Mouse (Mus musculus): ENCODE data around the gene Hspbp1.

The Hspbp1 gene

GRCm38 (mm10) chr7:4629586-4629985 lies 55.3 kb downstream of the Hspbp1 start:
- no peak for DNase-seq

- DNase-seq = no peak
Observed at GRCm38 (mm10) chr7:4625928-4626327, 58.9 kb downstream of the Hspbp1 start.

- DNase-seq = no peak
Observed at GRCm38 (mm10) chr7:4624343-4624742, 60.5 kb downstream of the Hspbp1 start.

- DNase-seq = peak; percentile 66 to 80
Observed at GRCm38 (mm10) chr7:4623544-4624189, 61.2 kb downstream of the Hspbp1 start.

- peak; percentile 56 to 72 for DNase-seq
Observed at GRCm38 (mm10) chr7:4619979-4620378, 64.9 kb downstream of the Hspbp1 start.

- DNase-seq = peak; percentile 40 to 58
Observed at GRCm38 (mm10) chr7:4613740-4614403, 71.0 kb downstream of the Hspbp1 start.

GRCm38 (mm10) chr7:4612956-4613355 lies 71.9 kb downstream of the Hspbp1 start:
- no peak for DNase-seq

GRCm38 (mm10) chr7:4612386-4612785 lies 72.5 kb downstream of the Hspbp1 start:
- DNase-seq = no peak

- no peak for DNase-seq
Observed at GRCm38 (mm10) chr7:4611921-4612341, 72.9 kb downstream of the Hspbp1 start.

- DNase-seq = no peak
Observed at GRCm38 (mm10) chr7:4611511-4611910, 73.4 kb downstream of the Hspbp1 start.

Data from kidney, postnatal 25 days (tissue).